Mouse (Mus musculus) forebrain, embryonic 10.5 days (tissue): ENCODE results near the gene Ankrd54. TPM values are rescaled to one million over a fixed set of nuclear protein-coding genes. Genes with fewer than 3 reads are reported as not detected.
"Not testable (repeated sequence)": the region's sequence is repeated elsewhere in the genome, so short reads cannot be mapped to it uniquely, and the experiment has no call there.

ENCODE experiments used
- DNase-seq: peaks from one replicate; pipeline ENCODE4 v3.0.0-alpha.2; 2017; ENCODE audit warnings: low spot score; ENCODE audit errors: extremely low spot score
- H3K27ac ChIP-seq: fragments of 300-500 bp; sonication (generic); 2 replicates; pipeline ENCODE4 v1.5.1; 2016; ENCODE audit warnings: mild to moderate bottlenecking
- H3K27me3 ChIP-seq: fragments of 300-500 bp; sonication (generic); 2 replicates; pipeline ENCODE4 v1.6.1; 2016; ENCODE audit warnings: mild to moderate bottlenecking; ENCODE audit not compliant: poor library complexity, severe bottlenecking
- H3K36me3 ChIP-seq: fragments of 300-500 bp; sonication (generic); replicated peaks from 2 replicates; pipeline ENCODE4 v1.6.1; 2016; ENCODE audit warnings: mild to moderate bottlenecking, moderate library complexity
- H3K4me1 ChIP-seq: fragments of 300-500 bp; sonication (generic); 2 replicates; pipeline ENCODE4 v1.6.1; 2016
- H3K4me3 ChIP-seq: fragments of 300-500 bp; sonication (generic); 2 replicates; pipeline ENCODE4 v1.5.1; 2016; ENCODE audit warnings: mild to moderate bottlenecking, moderate library complexity
- H3K9me3 ChIP-seq: fragments of 300-500 bp; sonication (generic); 2 replicates; pipeline ENCODE4 v1.6.1; 2016; ENCODE audit warnings: mild to moderate bottlenecking, moderate library complexity
- WGBS: fragments of 180-500 bp; shearing (Covaris S2); methylation state at CpG from one replicate; pipeline ENCODE4 v1.1.7; 2016; 5-methylcytosine and 5-hydroxymethylcytosine counted together
- polyA plus RNA-seq: library from polyadenylated mRNA; unstranded; fragments of >200 nt; fragmentation: Nextera tagmentation; extraction: Ambion mirVana; gene quantifications from 2 replicates; pipeline ENCODE4 v1.2.1, GENCODE M21; 2016

Gene Ankrd54
- polyA plus RNA-seq, 1 experiment from 2014 or later: 56.0 TPM

DNA sequence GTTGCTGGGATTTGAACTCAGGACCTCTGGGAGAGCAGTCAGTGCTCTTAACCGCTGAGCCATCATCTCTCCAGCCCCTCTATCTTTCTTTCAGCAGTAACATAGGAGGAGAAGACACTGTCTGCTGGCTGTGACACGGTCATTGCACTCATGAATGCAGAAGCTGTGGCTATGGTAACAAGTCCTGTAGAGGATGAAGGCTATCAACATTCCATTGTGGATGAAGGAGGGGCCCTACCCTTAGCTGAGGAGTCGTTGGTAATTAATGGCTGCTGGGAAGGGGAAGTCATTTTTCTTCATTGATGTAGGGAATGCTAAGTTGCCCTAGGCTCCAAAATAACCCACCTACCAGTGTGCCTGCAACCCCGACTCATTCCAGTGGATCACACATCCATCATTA, 44.5 kb downstream of the Ankrd54 start:
- Histone ChIP-seq H3K9me3 (no peaks in the 10 kb centered on the region), H3K27me3 (0 out of 2 replicates have a peak, but pooled peaks cover 3% of the 10 kb centered on the region), H3K36me3 (no peaks in the 10 kb centered on the region), H3K4me3 (no peak overlapping the region), H3K27ac (no peak overlapping the region), H3K4me1 (peaks cover 13% of the 10 kb centered on the region)
- DNase-seq: no peak
- 58% methylated on average over 4 of the region's 4 CpGs for WGBS

DNA sequence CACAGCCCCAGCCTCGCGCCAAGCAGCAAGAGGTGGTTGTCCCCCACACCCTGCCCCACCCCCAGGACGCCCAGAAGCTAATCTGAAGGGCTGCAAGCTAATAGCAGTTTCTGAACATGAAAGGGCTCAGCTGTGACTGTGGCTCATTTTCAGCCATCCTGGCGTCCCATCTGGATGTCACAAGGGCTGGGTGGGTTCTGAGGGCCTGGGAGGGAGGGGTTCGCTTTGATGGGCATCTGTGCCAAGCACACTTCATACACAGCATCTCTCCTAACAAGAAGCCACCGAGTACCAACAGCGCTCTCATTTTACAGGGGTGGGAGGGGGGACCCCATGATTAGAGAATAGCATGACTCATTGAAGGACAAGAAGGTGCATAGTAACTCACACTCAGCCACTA, 49.3 kb downstream of the Ankrd54 start:
- H3K4me1 ChIP-seq: peaks cover 25% of the 10 kb centered on the region
- 85% methylated on average over 7 of the region's 7 CpGs for WGBS
- H3K27me3 ChIP-seq: no peaks in the 10 kb centered on the region
- H3K9me3 ChIP-seq: no peaks in the 10 kb centered on the region
- no peak for DNase-seq
- H3K27ac ChIP-seq: peak overlapping the region; percentile 31; the same call in 1 of the 2 replicates
- H3K4me3 ChIP-seq: no peak overlapping the region
- H3K36me3 ChIP-seq: no peaks in the 10 kb centered on the region; the same call in 1 of the 2 replicates

DNA sequence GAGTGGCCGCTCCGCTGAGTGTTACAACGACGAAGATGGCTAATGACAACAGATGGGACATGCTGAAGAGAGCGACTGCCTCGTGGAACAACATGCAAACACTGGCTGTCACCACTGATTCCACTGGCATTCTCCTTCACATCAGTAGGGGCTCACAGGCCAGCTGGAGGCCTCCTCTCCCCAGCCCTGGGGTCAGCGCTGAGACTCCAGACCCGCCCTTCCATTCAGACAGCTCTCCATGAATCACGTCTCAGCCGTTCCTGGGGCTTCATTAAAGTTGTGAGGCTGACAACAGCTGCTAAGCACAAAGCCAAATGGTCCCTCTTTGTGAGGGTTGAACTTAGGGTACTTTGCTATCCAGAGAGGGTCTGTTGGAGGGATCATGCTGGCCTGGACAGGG, 51.1 kb downstream of the Ankrd54 start:
- Histone ChIP-seq H3K27me3 (no peaks in the 10 kb centered on the region), H3K27ac (peak overlapping the region; percentile 48; the same call in 1 of the 2 replicates), H3K4me3 (no peak overlapping the region), H3K4me1 (peaks cover 21% of the 10 kb centered on the region), H3K9me3 (no peaks in the 10 kb centered on the region), H3K36me3 (peaks cover 12% of the 10 kb centered on the region)
- no peak for DNase-seq
- 68% methylated on average over 10 of the region's 10 CpGs for WGBS

GRCm38 (mm10) chr15:79009734-79010133, 53.0 kb downstream of the Ankrd54 start:
- Histone ChIP-seq H3K4me3 (no peak overlapping the region), H3K4me1 (peaks cover 21% of the 10 kb centered on the region), H3K36me3 (peaks cover 30% of the 10 kb centered on the region), H3K9me3 (no peaks in the 10 kb centered on the region), H3K27ac (no peak overlapping the region), H3K27me3 (no peaks in the 10 kb centered on the region)
- 80% methylated on average over 5 of the region's 5 CpGs for WGBS
- no peak for DNase-seq

GRCm38 (mm10) chr15:79007836-79008235, 54.9 kb downstream of the Ankrd54 start:
- H3K36me3 ChIP-seq: peaks cover 49% of the 10 kb centered on the region
- not testable (repeated sequence) for H3K4me3 ChIP-seq, H3K27me3 ChIP-seq, H3K9me3 ChIP-seq, DNase-seq, H3K27ac ChIP-seq
- WGBS: 88% methylated on average over 6 of the region's 6 CpGs
- peaks cover 13% of the 10 kb centered on the region for H3K4me1 ChIP-seq

- WGBS: 93% methylated on average over 5 of the region's 5 CpGs
- H3K4me1 ChIP-seq: peaks cover 11% of the 10 kb centered on the region
- H3K9me3 ChIP-seq: no peaks in the 10 kb centered on the region
- peaks cover 57% of the 10 kb centered on the region for H3K36me3 ChIP-seq
- H3K4me3 ChIP-seq: no peak overlapping the region
- H3K27ac ChIP-seq: no peak overlapping the region
- no peak for DNase-seq
- H3K27me3 ChIP-seq: no peaks in the 10 kb centered on the region
These were observed 55.6 kb downstream of the Ankrd54 start for GRCm38 (mm10) chr15:79007059-79007458.

- Histone ChIP-seq H3K9me3 (no peaks in the 10 kb centered on the region), H3K27me3 (no peaks in the 10 kb centered on the region), H3K4me1 (peaks cover 9% of the 10 kb centered on the region), H3K27ac (no peak overlapping the region), H3K36me3 (peaks cover 61% of the 10 kb centered on the region), H3K4me3 (no peak overlapping the region)
- DNase-seq: no peak
- 90% methylated on average over 3 of the region's 3 CpGs for WGBS
These were observed 56.1 kb downstream of the Ankrd54 start for GRCm38 (mm10) chr15:79006638-79007037.

DNA sequence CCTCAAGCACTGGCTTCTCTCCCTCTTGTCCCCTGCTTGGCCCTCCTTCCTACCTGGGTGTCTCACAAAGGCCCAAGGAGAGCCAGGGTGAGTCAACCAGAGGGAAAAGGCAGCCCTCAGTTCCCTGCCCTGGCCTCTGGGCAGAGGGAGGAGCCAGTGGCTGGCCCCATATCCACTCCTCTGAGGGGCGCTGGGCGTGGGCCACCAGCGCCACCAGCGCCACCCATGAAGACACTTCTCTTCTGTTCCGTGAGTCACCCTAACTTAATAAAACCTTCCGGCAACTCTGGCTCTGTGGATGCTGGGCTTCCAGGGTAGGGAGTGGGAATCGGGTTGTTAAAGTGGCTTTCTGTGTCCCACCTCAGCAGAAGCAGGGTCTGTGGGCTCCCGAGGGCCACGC, 57.1 kb downstream of the Ankrd54 start:
- no peak overlapping the region for H3K27ac ChIP-seq
- WGBS: 92% methylated on average over 9 of the region's 9 CpGs
- H3K4me3 ChIP-seq: no peak overlapping the region
- peaks cover 72% of the 10 kb centered on the region for H3K36me3 ChIP-seq
- no peaks in the 10 kb centered on the region for H3K9me3 ChIP-seq
- H3K27me3 ChIP-seq: no peaks in the 10 kb centered on the region
- peaks cover 4% of the 10 kb centered on the region; the same call in 1 of the 2 replicates for H3K4me1 ChIP-seq
- no peak for DNase-seq

Other genes starting within 250 kb of the Ankrd54 start
- gene Cdc42ep1, start 220.3 kb downstream of the Ankrd54 start, polyA plus RNA-seq: 12.6 and 12.7 TPM in 2 replicates
- gene Lgals2, start 207.4 kb downstream of the Ankrd54 start, polyA plus RNA-seq: not detected in 2 replicates
- gene Gga1, start 185.7 kb downstream of the Ankrd54 start, polyA plus RNA-seq: 46.8 and 52.6 TPM in 2 replicates
- gene Gm49510, start 163.2 kb downstream of the Ankrd54 start, polyA plus RNA-seq: 0.23 and 0.35 TPM in 2 replicates
- 21.0 and 21.5 TPM in 2 replicates for gene Sh3bp1, start 163.1 kb downstream of the Ankrd54 start, polyA plus RNA-seq
- gene Pdxp, start 149.0 kb downstream of the Ankrd54 start, polyA plus RNA-seq: 26.1 and 26.9 TPM in 2 replicates
- 200 and 217 TPM in 2 replicates for gene Lgals1, start 136.2 kb downstream of the Ankrd54 start, polyA plus RNA-seq
- gene Nol12, start 128.0 kb downstream of the Ankrd54 start, polyA plus RNA-seq: 63.6 and 69.9 TPM in 2 replicates
- 39.7 and 41.6 TPM in 2 replicates for gene Triobp, start 115.2 kb downstream of the Ankrd54 start, polyA plus RNA-seq
- 427 and 444 TPM in 2 replicates for gene H1f0, start 34.4 kb downstream of the Ankrd54 start, polyA plus RNA-seq
- not detected in 2 replicates for gene Galr3, start 21.0 kb downstream of the Ankrd54 start, polyA plus RNA-seq
- 283 and 289 TPM in 2 replicates for gene Eif3l, start 12.3 kb upstream of the Ankrd54 start, polyA plus RNA-seq
- 5.1 and 5.5 TPM in 2 replicates for gene Micall1, start 46.0 kb upstream of the Ankrd54 start, polyA plus RNA-seq
- gene Polr2f, start 78.1 kb upstream of the Ankrd54 start, polyA plus RNA-seq: 419 and 440 TPM in 2 replicates
- 6.9 and 8.1 TPM in 2 replicates for gene 1700088E04Rik, start 78.4 kb upstream of the Ankrd54 start, polyA plus RNA-seq
- 1.2 and 1.3 TPM in 2 replicates for gene Sox10, start 102.3 kb upstream of the Ankrd54 start, polyA plus RNA-seq
- gene Pick1, start 166.3 kb upstream of the Ankrd54 start, polyA plus RNA-seq: 47.8 and 50.5 TPM in 2 replicates
- gene Gm49486, start 166.5 kb upstream of the Ankrd54 start, polyA plus RNA-seq: 0.14 and 0.52 TPM in 2 replicates
- gene Slc16a8, start 191.9 kb upstream of the Ankrd54 start, polyA plus RNA-seq: 0.15 TPM in 1 of 2 replicates, not detected in the other
- gene Baiap2l2, start 222.6 kb upstream of the Ankrd54 start, polyA plus RNA-seq: 1.6 and 2.2 TPM in 2 replicates